Mouse (Mus musculus) kidney, embryonic 15.5 days (tissue): ENCODE results near the gene Dbx2. TPM values are rescaled to one million over a fixed set of nuclear protein-coding genes. Genes with fewer than 3 reads are reported as not detected.

Source experiments
- ATAC-seq: fragments of 200-750 bp; cut with Nextera tagmentation; replicated peaks from 2 replicates; pipeline ENCODE4 v1.8.0; 2017; ENCODE audit warnings: moderate TSS enrichment; ENCODE audit not compliant: low FRiP score
- H3K27ac ChIP-seq: fragments of 300-500 bp; sonication (generic); 2 replicates; pipeline ENCODE4 v1.5.1; 2015; ENCODE audit warnings: mild to moderate bottlenecking, inconsistent platforms
- H3K27me3 ChIP-seq: fragments of 300-500 bp; sonication (generic); 2 replicates; pipeline ENCODE4 v1.6.1; 2015; ENCODE audit warnings: inconsistent platforms
- H3K36me3 ChIP-seq: fragments of 300-500 bp; sonication (generic); 2 replicates; pipeline ENCODE4 v1.6.1; 2015; ENCODE audit warnings: inconsistent platforms
- H3K4me1 ChIP-seq: fragments of 300-500 bp; sonication (generic); 2 replicates; pipeline ENCODE4 v1.6.1; 2015; ENCODE audit warnings: inconsistent platforms
- H3K4me2 ChIP-seq: fragments of 300-500 bp; sonication (generic); 2 replicates; pipeline ENCODE4 v1.6.1; 2015; ENCODE audit warnings: moderate library complexity, mild to moderate bottlenecking, inconsistent platforms
- H3K4me3 ChIP-seq: fragments of 300-500 bp; sonication (generic); replicated peaks from 2 replicates; pipeline ENCODE4 v1.5.1; 2015; ENCODE audit warnings: mild to moderate bottlenecking, inconsistent platforms
- H3K9ac ChIP-seq: fragments of 300-500 bp; sonication (generic); 2 replicates; pipeline ENCODE4 v1.6.1; 2015; ENCODE audit warnings: mild to moderate bottlenecking, inconsistent platforms
- H3K9me3 ChIP-seq: fragments of 300-500 bp; sonication (generic); replicated peaks from 2 replicates; pipeline ENCODE4 v1.6.1; 2016; ENCODE audit warnings: inconsistent platforms
- WGBS: fragments of 180-500 bp; shearing (Covaris S2); methylation state at CpG from one replicate; pipeline ENCODE4 v1.1.7; 2015; ENCODE audit warnings: mixed read lengths; 5-methylcytosine and 5-hydroxymethylcytosine counted together
- polyA plus RNA-seq: library from polyadenylated mRNA; unstranded; fragments of >200 nt; fragmentation: Nextera tagmentation; extraction: Ambion mirVana; gene quantifications from 2 replicates; pipeline ENCODE4 v1.2.1, GENCODE M21; 2015

Dbx2 gene
- polyA plus RNA-seq, 1 experiment from 2014 or later: 0.13 TPM

DNA sequence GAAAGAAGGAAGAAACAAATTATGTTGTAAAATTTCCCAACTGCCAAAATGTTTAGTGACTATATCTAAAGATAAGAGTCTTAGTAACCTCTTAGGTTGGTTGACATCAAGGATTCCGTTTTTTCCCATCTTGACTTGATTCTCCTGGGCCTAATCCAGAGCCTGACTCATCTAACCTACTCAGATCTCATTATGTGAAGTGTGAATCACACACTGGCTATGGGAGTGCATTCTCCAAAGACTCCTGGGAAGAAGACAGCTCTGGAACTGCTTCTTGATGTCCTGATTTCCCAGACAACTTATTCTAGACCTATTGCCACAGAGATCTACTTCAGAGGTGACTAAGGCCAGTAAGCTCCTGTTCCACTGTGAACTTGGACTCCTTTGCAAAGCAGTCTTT lies 43.2 kb downstream of the Dbx2 start:
- Histone ChIP-seq H3K4me3 (no peak overlapping the region), H3K36me3 (no peaks in the 10 kb centered on the region), H3K9ac (no peak overlapping the region), H3K27ac (no peak overlapping the region), H3K4me1 (no peaks in the 10 kb centered on the region), H3K9me3 (no peaks in the 10 kb centered on the region), H3K4me2 (no peak overlapping the region), H3K27me3 (no peaks in the 10 kb centered on the region)
- ATAC-seq: no peak
- WGBS: 80% methylated on average over 1 of the region's 1 CpGs

DNA sequence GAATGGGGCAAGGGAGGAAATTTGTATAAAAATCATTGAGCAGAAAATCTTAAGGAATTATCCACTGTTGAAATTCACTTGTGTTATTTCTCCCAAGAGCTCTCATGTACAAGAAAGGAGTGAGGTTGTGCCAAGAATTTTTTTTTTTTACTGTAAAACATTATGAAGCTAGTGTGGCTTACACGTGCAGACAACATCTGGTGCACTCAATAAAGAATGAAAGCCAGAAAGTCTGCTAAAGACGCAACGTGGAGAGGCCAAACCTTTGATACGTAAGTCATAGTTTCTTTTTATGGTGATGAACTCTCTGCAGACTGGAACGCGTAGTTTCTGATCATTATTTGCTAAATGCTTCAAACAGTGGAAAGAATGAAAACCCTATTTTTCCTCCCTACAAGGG lies 54.6 kb downstream of the Dbx2 start:
- no peak overlapping the region for H3K27ac ChIP-seq
- H3K4me2 ChIP-seq: no peak overlapping the region
- H3K4me3 ChIP-seq: no peak overlapping the region
- no peaks in the 10 kb centered on the region for H3K36me3 ChIP-seq
- no peaks in the 10 kb centered on the region for H3K27me3 ChIP-seq
- WGBS: 66% methylated on average over 6 of the region's 6 CpGs
- no peaks in the 10 kb centered on the region for H3K9me3 ChIP-seq
- no peak overlapping the region for H3K9ac ChIP-seq
- no peaks in the 10 kb centered on the region for H3K4me1 ChIP-seq
- ATAC-seq: no peak

DNA sequence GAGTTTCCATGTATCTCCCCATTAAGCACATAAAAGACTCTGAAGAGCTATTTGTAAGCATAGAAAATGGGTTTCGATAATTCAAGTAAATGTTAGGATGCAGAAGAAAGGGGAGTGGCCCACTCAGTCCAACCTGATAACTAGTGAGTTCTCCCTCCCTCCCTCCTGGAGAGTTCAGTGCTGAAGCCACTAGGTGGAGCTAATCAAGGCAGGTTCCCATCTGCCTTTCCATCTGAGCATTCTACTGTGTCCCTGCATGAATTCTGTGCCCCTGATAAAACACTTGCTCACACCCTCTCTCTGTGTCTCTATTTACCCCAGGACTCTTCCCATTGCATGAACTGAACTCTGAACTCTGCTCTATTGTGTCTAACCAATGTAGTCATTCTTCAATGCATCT lies 57.1 kb downstream of the Dbx2 start:
- Histone ChIP-seq H3K27ac (no peak overlapping the region), H3K4me3 (no peak overlapping the region), H3K4me2 (no peak overlapping the region), H3K9me3 (no peaks in the 10 kb centered on the region), H3K27me3 (no peaks in the 10 kb centered on the region), H3K4me1 (no peaks in the 10 kb centered on the region), H3K9ac (no peak overlapping the region), H3K36me3 (no peaks in the 10 kb centered on the region)
- 60% methylated on average over 1 of the region's 1 CpGs for WGBS
- no peak for ATAC-seq

GRCm38 (mm10) chr15:95586906-95587305 lies 68.9 kb downstream of the Dbx2 start:
- no peak for ATAC-seq
- WGBS: 94% methylated on average over 15 of the region's 15 CpGs
- Histone ChIP-seq H3K4me1 (peaks cover 8% of the 10 kb centered on the region), H3K9me3 (no peaks in the 10 kb centered on the region), H3K27ac (no peak overlapping the region), H3K36me3 (no peaks in the 10 kb centered on the region), H3K4me2 (no peak overlapping the region), H3K4me3 (no peak overlapping the region), H3K27me3 (no peaks in the 10 kb centered on the region), H3K9ac (no peak overlapping the region)

DNA sequence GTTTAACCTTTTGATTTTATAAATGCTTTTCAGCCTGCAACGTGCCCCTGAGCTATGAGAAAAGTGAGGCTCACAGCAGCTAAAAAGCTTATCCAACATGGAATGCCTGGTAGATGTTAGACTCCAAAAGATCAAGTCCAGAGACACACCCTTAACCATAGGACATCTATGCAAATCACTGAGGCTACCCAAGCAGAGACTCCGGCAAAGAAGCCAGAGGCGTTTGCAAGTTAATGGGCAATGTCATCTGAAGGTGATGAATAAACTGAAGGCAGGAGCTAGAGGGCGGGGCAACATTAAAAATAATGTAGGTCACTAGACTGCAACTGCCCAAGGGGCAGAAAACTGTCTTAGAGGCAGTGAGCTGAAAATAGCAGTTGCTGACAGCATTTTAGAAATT lies 70.9 kb downstream of the Dbx2 start:
- WGBS: 28% methylated on average over 4 of the region's 4 CpGs
- no peaks in the 10 kb centered on the region for H3K36me3 ChIP-seq
- no peaks in the 10 kb centered on the region for H3K27me3 ChIP-seq
- no peak overlapping the region for H3K27ac ChIP-seq
- no peak overlapping the region for H3K4me2 ChIP-seq
- no peaks in the 10 kb centered on the region for H3K9me3 ChIP-seq
- peaks cover 8% of the 10 kb centered on the region for H3K4me1 ChIP-seq
- ATAC-seq: no peak
- H3K4me3 ChIP-seq: no peak overlapping the region
- H3K9ac ChIP-seq: no peak overlapping the region

DNA sequence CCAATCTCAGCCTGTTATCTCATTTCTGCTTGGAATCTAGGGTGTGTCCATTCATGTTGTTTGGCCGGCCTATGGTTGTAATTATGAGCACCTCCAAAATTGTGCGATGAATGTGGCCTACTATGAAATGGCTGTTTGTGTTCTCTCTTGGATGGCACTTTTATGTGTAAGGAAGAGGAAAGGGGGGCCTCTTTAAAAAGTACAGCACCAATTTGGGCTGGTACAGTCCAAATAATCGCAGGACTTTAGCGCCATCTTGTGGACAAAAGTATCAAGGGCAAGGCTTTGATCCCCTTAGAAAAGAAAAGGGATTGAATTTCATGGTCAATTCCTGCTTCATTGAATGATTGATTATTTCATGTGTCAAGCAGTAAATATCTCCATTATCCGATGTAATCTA lies 81.1 kb downstream of the Dbx2 start:
- 0 out of 2 replicates have a peak, but pooled peaks have one; percentile 33 for ATAC-seq
- no peaks in the 10 kb centered on the region for H3K36me3 ChIP-seq
- 15% methylated on average over 5 of the region's 5 CpGs for WGBS
- H3K9ac ChIP-seq: no peak overlapping the region
- H3K4me3 ChIP-seq: no peak overlapping the region
- no peaks in the 10 kb centered on the region for H3K4me1 ChIP-seq
- no peak overlapping the region for H3K27ac ChIP-seq
- H3K9me3 ChIP-seq: no peaks in the 10 kb centered on the region
- no peaks in the 10 kb centered on the region for H3K27me3 ChIP-seq
- no peak overlapping the region for H3K4me2 ChIP-seq

Other genes starting within 250 kb of the Dbx2 start
- 12.3 and 12.7 TPM in 2 replicates for gene Nell2, start 127.4 kb downstream of the Dbx2 start, polyA plus RNA-seq
- gene Ano6, start 134.9 kb upstream of the Dbx2 start, polyA plus RNA-seq: 54.0 and 54.5 TPM in 2 replicates